Mouse (Mus musculus): Measurements from ENCODE around the gene Olfr323.
A peak's percentile ranks its signal among the peaks of the same experiment; 100 is the strongest.

The Olfr323 gene

DNA sequence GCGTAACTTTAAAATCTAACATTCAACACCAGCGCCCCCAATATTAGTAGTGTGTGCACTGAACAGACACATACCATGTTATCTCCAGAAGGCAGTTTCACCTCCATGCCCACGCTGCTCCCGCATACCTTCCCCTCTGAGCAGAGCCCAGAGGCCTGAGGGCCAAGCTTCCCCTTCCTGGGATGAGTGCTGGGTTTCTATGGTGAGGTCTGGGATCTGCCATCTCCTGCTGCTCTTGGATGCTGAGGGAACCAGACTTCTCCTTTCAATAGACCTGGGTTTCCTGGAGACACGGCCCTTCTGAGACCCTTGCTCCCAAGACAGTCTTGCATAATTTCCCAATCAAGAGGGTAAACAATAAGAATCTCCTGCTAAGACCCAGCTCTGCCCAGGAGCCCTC is at the start of gene Olfr323:
Olfr323 (minus strand) TSS at position 101 of the 400 bp plus-strand sequence.
- DNase-seq (ENCODE audit: low read depth, low spot score), result no peak

DNA sequence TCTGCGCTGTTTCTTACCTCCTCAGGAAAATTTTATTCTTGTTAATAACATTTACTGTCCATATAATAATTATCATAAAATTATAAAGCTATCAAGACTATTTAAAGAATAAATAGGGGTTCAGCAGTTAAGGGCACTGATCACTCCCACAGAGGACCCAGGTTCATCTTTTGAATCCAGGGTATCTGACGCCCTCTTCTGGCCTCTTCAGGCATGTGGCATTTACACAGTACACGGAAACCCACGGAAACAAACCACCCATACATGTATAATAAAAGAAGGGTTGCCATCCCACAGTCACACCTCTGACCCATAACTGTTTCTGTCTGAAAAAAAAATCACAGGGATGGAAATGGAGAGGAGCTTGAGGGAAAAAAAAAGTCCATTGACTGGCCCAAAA is 41.5 kb upstream of the Olfr323 start:
- DNase-seq (ENCODE audit: low read depth, low spot score), result peak; percentile 13

- DNase-seq (ENCODE audit: low read depth, low spot score), result peak; percentile 42
These were observed 39.0 kb upstream of the Olfr323 start for GRCm38 (mm10) chr11:58669252-58669651.

GRCm38 (mm10) chr11:58658596-58658995 is 28.3 kb upstream of the Olfr323 start, which contains the start of gene Olfr322:
Olfr322 (plus strand) TSS chr11:58658782.
- DNase-seq (ENCODE audit: low read depth, low spot score), result no peak

GRCm38 (mm10) chr11:58655151-58655550 is 24.9 kb upstream of the Olfr323 start:
- no peak for DNase-seq (ENCODE audit: low read depth, low spot score)

DNA sequence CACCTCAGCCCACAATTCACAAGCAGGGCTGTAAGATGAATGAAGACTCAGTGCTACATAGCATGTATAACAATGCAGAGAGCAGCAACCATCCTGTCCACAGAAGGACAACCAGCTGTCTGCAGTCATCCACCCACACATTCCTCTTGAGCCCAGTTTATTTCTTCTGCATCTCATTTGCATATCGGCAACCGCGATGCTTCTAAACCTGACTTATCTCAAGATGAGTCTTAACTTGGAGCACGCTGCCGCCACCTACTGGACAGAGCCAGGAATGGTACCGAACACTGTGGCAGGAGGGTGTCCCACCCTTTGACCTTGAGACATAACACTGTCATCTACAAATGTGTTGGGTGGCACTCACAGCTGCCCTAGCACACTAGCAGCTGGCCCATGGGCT is 13.0 kb upstream of the Olfr323 start:
- peak; percentile 90 for DNase-seq (ENCODE audit: low read depth, low spot score)

DNA sequence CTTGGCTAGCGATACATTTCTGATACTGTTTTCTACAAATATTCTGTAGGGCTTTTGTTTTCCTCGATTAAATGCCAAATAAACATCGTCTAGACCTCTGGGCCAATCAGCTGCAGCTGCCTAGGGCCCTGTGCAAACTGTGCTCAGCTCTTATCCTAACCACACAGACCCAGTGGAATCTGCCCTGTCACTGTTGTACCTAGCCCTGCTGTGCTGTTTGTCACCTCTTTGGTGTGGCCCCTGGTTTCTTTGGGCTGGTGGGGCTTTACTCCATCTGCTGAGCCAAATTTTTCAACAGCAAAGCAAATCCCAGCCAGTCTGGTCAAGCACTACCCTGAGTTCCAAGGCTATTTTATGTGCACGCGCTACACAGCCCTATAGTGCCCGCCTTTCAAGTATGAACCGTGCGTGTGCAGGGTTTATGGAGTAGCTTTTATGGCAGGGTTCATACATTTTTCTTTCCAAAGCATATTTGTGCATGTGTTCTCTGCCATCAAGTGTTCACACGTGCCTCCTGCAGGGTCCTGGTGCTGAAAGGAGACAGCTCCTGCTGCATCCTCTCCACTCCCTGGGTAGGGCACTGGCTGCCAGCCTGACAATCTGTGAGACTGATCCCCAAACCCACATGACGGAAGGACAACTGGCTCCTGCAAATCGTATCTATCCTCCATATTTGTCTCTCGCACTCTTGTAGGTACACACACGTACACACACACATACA is 11.5 kb upstream of the Olfr323 start:
- DNase-seq (ENCODE audit: low read depth, low spot score), result no peak

DNA sequence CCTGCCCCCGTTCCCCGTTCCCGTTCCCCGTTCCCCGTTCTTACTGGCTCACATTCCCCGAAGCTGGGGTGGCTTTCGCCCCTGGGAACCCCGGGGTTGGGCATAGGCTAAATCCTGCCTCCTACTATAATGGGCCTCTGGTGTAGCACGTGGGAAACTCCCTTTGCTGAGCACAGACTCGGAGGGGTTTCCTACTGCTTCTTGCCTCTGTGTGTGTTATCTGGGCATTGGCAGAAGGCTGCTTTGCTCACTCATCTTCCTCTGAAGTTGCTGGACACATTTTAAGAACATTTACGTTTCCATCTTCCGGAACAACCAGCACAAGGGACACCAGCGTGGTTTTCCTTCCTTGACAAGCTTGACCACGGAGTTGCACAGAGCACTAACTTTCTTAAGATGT is 10.8 kb upstream of the Olfr323 start:
- DNase-seq (ENCODE audit: low read depth, low spot score), result no peak

- DNase-seq (ENCODE audit: low read depth, low spot score), result peak; percentile 46
These were observed 10.1 kb upstream of the Olfr323 start, which contains the start of gene Trim58 for GRCm38 (mm10) chr11:58640272-58640867. Trim58 (plus strand) TSS chr11:58640465.

- DNase-seq (ENCODE audit: low read depth, low spot score), result no peak
These were observed 7.9 kb upstream of the Olfr323 start for GRCm38 (mm10) chr11:58638176-58638701.

DNA sequence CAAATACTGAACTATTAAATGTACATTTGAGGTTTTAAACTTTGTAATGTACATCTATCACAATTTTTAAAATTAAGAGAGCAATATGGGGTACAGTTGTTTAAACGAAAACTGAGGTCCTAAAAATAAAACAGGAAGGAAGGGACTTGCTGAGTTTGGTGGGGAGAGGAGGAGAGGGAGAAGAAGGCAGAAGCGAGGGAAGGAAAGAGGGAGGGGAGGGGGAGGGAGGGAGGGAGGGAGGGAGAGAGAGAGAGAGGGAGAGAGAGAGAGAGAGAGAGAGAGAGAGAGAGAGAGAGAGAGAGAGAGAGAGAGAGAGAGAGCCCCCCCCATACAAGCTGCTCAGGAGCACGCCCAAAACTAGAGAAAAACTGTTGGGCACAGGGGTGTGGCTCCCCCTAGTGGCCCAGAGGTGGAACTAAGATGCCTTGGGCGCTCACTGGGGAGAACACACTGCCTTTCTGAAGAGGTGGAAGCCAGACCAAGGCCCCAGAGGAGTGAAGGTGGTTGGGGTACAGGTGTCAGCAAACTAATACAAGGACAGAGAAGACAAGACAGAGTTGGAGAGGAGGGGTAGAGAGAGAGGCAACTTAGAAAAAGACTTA is 6.2 kb upstream of the Olfr323 start:
- peak; percentile 69 for DNase-seq (ENCODE audit: low read depth, low spot score)

GRCm38 (mm10) chr11:58634878-58635277 is 4.6 kb upstream of the Olfr323 start:
- no peak for DNase-seq (ENCODE audit: low read depth, low spot score)

GRCm38 (mm10) chr11:58626146-58626545 is 4.2 kb downstream of the Olfr323 start:
- no peak for DNase-seq (ENCODE audit: low read depth, low spot score)

- DNase-seq (ENCODE audit: low read depth, low spot score), result no peak
These were observed 11.5 kb downstream of the Olfr323 start for GRCm38 (mm10) chr11:58618793-58619192.

DNA sequence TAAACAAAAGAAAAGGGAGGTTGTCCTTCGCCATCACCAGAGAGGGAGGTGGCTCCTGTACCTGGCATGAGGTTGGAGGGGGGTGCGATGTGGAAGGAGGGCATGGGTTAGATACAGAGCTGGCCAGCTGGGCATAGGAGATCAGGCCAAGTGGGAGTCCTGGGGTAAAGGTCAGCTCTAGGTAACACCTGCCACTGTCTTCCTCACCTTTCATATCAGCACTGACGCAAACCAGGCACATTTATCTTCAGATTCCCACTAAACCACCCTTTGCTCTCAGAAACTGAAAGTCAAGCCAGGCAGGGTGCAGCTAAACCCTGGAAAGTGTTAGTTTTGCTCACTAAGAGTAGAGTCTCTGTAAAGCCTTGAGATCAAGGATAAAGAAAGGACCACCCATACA is 11.9 kb downstream of the Olfr323 start:
- DNase-seq (ENCODE audit: low read depth, low spot score), result no peak

GRCm38 (mm10) chr11:58615975-58616374 is 14.3 kb downstream of the Olfr323 start, which contains the start of gene 2210407C18Rik:
2210407C18Rik (minus strand) TSS chr11:58616075.
- DNase-seq (ENCODE audit: low read depth, low spot score), result no peak

GRCm38 (mm10) chr11:58614526-58614925 is 15.8 kb downstream of the Olfr323 start:
- DNase-seq (ENCODE audit: low read depth, low spot score), result no peak

DNA sequence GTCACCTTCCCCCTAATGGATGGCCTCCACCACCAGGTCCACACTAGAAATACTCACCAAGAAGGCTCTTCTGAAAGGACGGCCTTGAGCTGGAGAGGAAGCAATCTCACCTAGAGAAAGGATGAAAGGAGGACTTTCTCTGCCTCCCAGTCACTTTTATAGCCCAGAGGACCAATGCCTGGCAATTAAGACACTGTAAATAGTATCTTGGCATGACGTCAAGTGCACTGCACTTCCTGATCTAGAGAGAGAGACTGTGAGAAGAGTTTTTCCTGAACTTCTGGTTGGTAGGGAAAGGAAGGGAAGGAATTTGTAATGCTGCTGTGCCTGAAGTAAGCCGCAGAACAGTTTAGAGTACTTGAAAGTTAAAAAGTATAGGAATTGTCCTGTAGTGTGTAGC is 16.9 kb downstream of the Olfr323 start:
- DNase-seq (ENCODE audit: low read depth, low spot score), result no peak

GRCm38 (mm10) chr11:58607030-58607429 is 23.3 kb downstream of the Olfr323 start:
- no peak for DNase-seq (ENCODE audit: low read depth, low spot score)

- DNase-seq (ENCODE audit: low read depth, low spot score), result no peak
These were observed 24.0 kb downstream of the Olfr323 start for GRCm38 (mm10) chr11:58606177-58606919.

DNA sequence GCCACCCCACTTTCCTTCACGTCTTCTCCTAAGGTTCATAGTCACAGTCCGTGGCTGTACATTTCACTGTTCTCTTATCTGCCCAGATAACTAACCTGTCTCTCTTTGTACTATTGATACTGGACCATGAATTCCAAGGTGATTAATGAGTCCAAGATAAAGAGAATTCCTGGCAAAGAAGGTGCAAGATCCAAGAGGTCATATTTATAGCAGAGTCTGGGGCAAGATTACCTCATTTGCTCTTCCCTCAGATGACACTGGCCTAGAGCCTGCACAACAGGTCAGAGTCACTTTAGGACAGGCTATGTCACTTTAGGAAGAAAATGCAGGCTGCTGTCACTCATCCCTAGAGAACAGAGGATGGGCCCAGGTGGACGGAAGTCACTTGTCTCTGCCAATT is 25.1 kb downstream of the Olfr323 start:
- DNase-seq (ENCODE audit: low read depth, low spot score), result no peak

DNA sequence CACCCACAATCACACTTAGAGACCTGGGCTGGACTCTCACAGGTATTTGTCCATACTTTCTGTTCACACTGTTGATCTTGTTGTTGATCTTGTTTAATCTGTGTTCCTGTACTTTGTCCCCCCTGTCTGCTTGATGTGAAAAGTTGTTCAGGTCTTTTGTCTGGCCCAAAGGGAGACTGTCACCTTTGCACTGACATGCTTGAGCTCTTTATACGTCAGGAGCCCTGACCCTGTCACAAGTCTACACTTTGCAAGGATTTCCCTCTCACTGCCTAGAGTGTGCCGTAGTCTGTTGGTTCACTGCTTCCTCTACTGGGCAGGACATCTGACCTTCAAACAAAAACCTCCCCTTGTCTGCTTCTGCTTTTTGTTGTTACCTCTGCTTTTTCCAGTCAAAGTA is 25.6 kb downstream of the Olfr323 start:
- no peak for DNase-seq (ENCODE audit: low read depth, low spot score)
